20 mouse cellular contexts compared by ENCODE assay signal in the genomic region with DNA sequence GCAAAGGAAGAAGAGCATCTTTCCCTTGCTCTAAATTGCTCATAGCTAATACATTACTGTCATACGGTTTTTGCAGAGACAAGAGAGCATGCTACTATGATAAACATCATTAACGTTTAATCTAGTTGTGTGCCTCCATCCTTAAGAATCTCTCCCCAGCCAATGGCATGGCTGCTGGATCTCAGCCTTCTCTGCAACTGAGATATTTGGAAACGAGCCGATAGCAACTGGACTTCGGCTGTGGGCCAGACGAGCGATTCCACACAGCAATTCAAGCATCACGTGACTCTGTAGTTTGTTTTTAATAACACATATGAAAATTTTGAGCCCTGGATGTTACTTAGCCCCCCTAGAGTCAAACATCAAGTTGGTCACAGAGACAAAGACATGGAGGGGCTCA.
"Had no signal": no experiment of that assay in that cellular context is flagged by ENCODE, and none has a peak within 500 bp of the region (broad histone marks: within the 10 kb centered on the region; RNA-seq: fewer than 3 reads in every experiment).

No protein-coding gene starts in this region.

- H3K4me1 ChIP-seq: kidney, embryonic 15.5 days; liver, embryonic 13.5 days; megakaryocyte, embryonic 14.5 days; midbrain, embryonic 10.5 days; midbrain, embryonic 13.5 days; neural tube, embryonic 13.5 days had no signal

- H3K27me3 ChIP-seq: kidney, embryonic 15.5 days; liver, embryonic 13.5 days; megakaryocyte, embryonic 14.5 days; midbrain, embryonic 13.5 days; neural tube, embryonic 13.5 days had no signal

- H3K9ac ChIP-seq: kidney, embryonic 15.5 days; liver, embryonic 13.5 days; midbrain, embryonic 13.5 days; neural tube, embryonic 13.5 days had no signal

- H3K4me2 ChIP-seq: kidney, embryonic 15.5 days; liver, embryonic 13.5 days; midbrain, embryonic 13.5 days; neural tube, embryonic 13.5 days had no signal

- DNase-seq: kidney, adult 8-10 months; kidney, postnatal 10 days; kidney, postnatal 36 days; layer of hippocampus, postnatal 36 days; liver, embryonic 13.5 days; right cerebral cortex, postnatal 14 days; right cerebral cortex, postnatal 4 days; thymus, adult 2 months; thymus, postnatal 14 days; thymus, postnatal 4 days had no signal

- H3K36me3 ChIP-seq: kidney, embryonic 15.5 days; liver, embryonic 13.5 days; midbrain, embryonic 10.5 days; midbrain, embryonic 13.5 days; neural tube, embryonic 13.5 days had no signal

- H3K4me3 ChIP-seq: kidney, embryonic 15.5 days; left cerebral cortex, adult 2 months; liver, embryonic 13.5 days; megakaryocyte, embryonic 14.5 days; midbrain, embryonic 10.5 days; midbrain, embryonic 13.5 days; myocyte; neural tube, embryonic 13.5 days had no signal

- H3K9me3 ChIP-seq: liver, embryonic 13.5 days; neural tube, embryonic 13.5 days had no signal

- H3K27ac ChIP-seq: kidney, embryonic 15.5 days; left cerebral cortex, adult 2 months; liver, embryonic 13.5 days; midbrain, embryonic 10.5 days; midbrain, embryonic 13.5 days; neural tube, embryonic 13.5 days; stomach, postnatal 0 days had no signal

- ATAC-seq: intestine, postnatal 0 days; midbrain, embryonic 13.5 days; midbrain, embryonic 16.5 days had no signal
